In genomic region chr11:33944786-33945328, GRCm38 (mm10) we compare ENCODE assay signal across 14 mouse cellular contexts. TPM values are rescaled to one million over a fixed set of nuclear protein-coding genes. Genes with fewer than 3 reads are reported as not detected.
"Had no signal": no experiment of that assay in that cellular context is flagged by ENCODE, and none has a peak within 500 bp of the region (broad histone marks: within the 10 kb centered on the region; RNA-seq: fewer than 3 reads in every experiment).

No protein-coding gene starts in this region.

- H3K4me1 ChIP-seq: kidney, embryonic 15.5 days; limb, embryonic 15.5 days; liver, embryonic 15.5 days; midbrain, embryonic 10.5 days; midbrain, embryonic 13.5 days had no signal

- ATAC-seq: midbrain, embryonic 13.5 days; midbrain, embryonic 16.5 days had no signal

- H3K36me3 ChIP-seq: kidney, embryonic 15.5 days; limb, embryonic 12.5 days; limb, embryonic 15.5 days; liver, embryonic 15.5 days; midbrain, embryonic 10.5 days; midbrain, embryonic 13.5 days had no signal

- H3K9me3 ChIP-seq: kidney, embryonic 15.5 days; limb, embryonic 12.5 days; limb, embryonic 15.5 days; liver, embryonic 15.5 days; midbrain, embryonic 10.5 days; midbrain, embryonic 13.5 days had no signal

- H3K27me3 ChIP-seq: kidney, embryonic 15.5 days; limb, embryonic 15.5 days; liver, embryonic 15.5 days; midbrain, embryonic 13.5 days had no signal

- DNase-seq: kidney, adult 11 months; kidney, adult 8-10 months; lung, adult 2 months; lung, postnatal 4 days had no signal

- H3K9ac ChIP-seq: kidney, embryonic 15.5 days; limb, embryonic 12.5 days; limb, embryonic 15.5 days; liver, embryonic 15.5 days; midbrain, embryonic 13.5 days had no signal

- H3K4me3 ChIP-seq: kidney, embryonic 15.5 days; limb, embryonic 12.5 days; limb, embryonic 15.5 days; liver, embryonic 15.5 days; midbrain, embryonic 10.5 days; midbrain, embryonic 13.5 days had no signal

- H3K27ac ChIP-seq: kidney, embryonic 15.5 days; limb, embryonic 12.5 days; limb, embryonic 15.5 days; liver, embryonic 15.5 days; midbrain, embryonic 10.5 days; midbrain, embryonic 13.5 days; stomach, postnatal 0 days had no signal

RNA-seq across cellular contexts. Expression of gene Kcnmb1, which starts 18.0 kb away (rescaled TPM):
- total RNA-seq: megakaryocyte, adult 5-6 weeks had no signal
- polyA plus RNA-seq: liver, embryonic 15.5 days had no signal

RNA-seq across cellular contexts. Expression of gene Kcnip1, which starts 48.1 kb away (rescaled TPM):
- polyA plus RNA-seq: spleen, adult 2 months had no signal
